Mouse (Mus musculus): ENCODE measurements at regions not wholly inside any gene's neighbourhood (a gene's known extent, or its start where the extent isn't known, plus 50 kb on each side); places are given as distances from the start of the nearest gene placed in this dataset.

GRCm38 (mm10) chr17:80891656-80892055, 52.8 kb upstream of the Tmem178 start:
- POLR2A ChIA-PET: no interaction called here
- CTCF ChIA-PET: no interaction called here

- CTCF ChIA-PET: no interaction called here
- POLR2A ChIA-PET: no interaction called here
Measured at GRCm38 (mm10) chr17:80889095-80889494, 55.3 kb upstream of the Tmem178 start.

- CTCF ChIA-PET: interaction anchor here in 2 of 4 experiments (0.6 to 0.7 kb wide), 2 partner anchors 170 to 402 kb away, joined by 3 read pairs; no protein-coding TSS in a partner anchor
- POLR2A ChIA-PET: no interaction called here
Measured at GRCm38 (mm10) chr17:80887749-80888119, 56.7 kb upstream of the Tmem178 start.

GRCm38 (mm10) chr17:80887021-80887748, 57.2 kb upstream of the Tmem178 start:
- CTCF ChIA-PET: interaction anchor here in 2 of 4 experiments (0.6 to 0.7 kb wide), 2 partner anchors 169 to 403 kb away, joined by 3 read pairs; no protein-coding TSS in a partner anchor

GRCm38 (mm10) chr17:80886211-80886701, 58.2 kb upstream of the Tmem178 start:
- POLR2A ChIA-PET: interaction anchor here in 1 of 4 experiments (1.6 kb wide), 1 partner anchor 10 kb away, joined by 4 read pairs; no protein-coding TSS in a partner anchor

More at GRCm38 (mm10) chr17:80887021-80887748, 57.2 kb upstream of the Tmem178 start:
- POLR2A ChIA-PET: no interaction called here

GRCm38 (mm10) chr17:80885706-80886105, 58.7 kb upstream of the Tmem178 start:
- ChIA-PET CTCF (no interaction called here), POLR2A (interaction anchor here in 1 of 4 experiments (1.1 to 1.6 kb wide), 3 partner anchors 10 to 100 kb away, joined by 3 to 4 read pairs (median 3); no protein-coding TSS in a partner anchor)

More at GRCm38 (mm10) chr17:80886211-80886701, 58.2 kb upstream of the Tmem178 start:
- CTCF ChIA-PET: no interaction called here

- POLR2A ChIA-PET: interaction anchor here in 1 of 4 experiments (1.1 to 1.6 kb wide), 3 partner anchors 9 to 99 kb away, joined by 3 to 4 read pairs (median 3); no protein-coding TSS in a partner anchor
- CTCF ChIA-PET: interaction anchor here in 1 of 4 experiments (0.6 kb wide), 1 partner anchor 989 kb away, joined by 4 read pairs; the partner anchor contains the start of gene Atl2
Measured at GRCm38 (mm10) chr17:80884886-80885285, 59.5 kb upstream of the Tmem178 start.

- ChIA-PET POLR2A (no interaction called here), CTCF (interaction anchor here in 1 of 4 experiments (0.5 kb wide), 1 partner anchor 221 kb away, joined by 3 read pairs; no protein-coding TSS in a partner anchor)
Measured at GRCm38 (mm10) chr17:80882476-80882875, 62.0 kb upstream of the Tmem178 start.

- ChIA-PET CTCF (no interaction called here), POLR2A (no interaction called here)
Measured at GRCm38 (mm10) chr17:80880325-80880724, 64.1 kb upstream of the Tmem178 start.

- ChIA-PET CTCF (interaction anchor here in 3 of 4 experiments (0.5 to 0.7 kb wide), 4 partner anchors 105 to 218 kb away, joined by 3 to 4 read pairs (median 3); no protein-coding TSS in a partner anchor), POLR2A (interaction anchor here in 1 of 4 experiments (0.9 to 1.1 kb wide), 2 partner anchors 10 to 77 kb away, joined by 3 to 4 read pairs; no protein-coding TSS in a partner anchor)
Measured at GRCm38 (mm10) chr17:80875352-80876044, 68.9 kb upstream of the Tmem178 start.

GRCm38 (mm10) chr17:80870965-80871364, 73.5 kb upstream of the Tmem178 start:
- POLR2A ChIA-PET: interaction anchor here in 1 of 4 experiments (0.9 to 1.2 kb wide), 2 partner anchors 14 to 318 kb away, joined by 3 to 4 read pairs; no protein-coding TSS in a partner anchor

GRCm38 (mm10) chr17:80862338-80862737, 82.1 kb upstream of the Tmem178 start:
- ChIA-PET CTCF (no interaction called here), POLR2A (no interaction called here)

More at GRCm38 (mm10) chr17:80870965-80871364, 73.5 kb upstream of the Tmem178 start:
- CTCF ChIA-PET: no interaction called here

GRCm38 (mm10) chr17:80846996-80847810, 97.2 kb upstream of the Tmem178 start:
- POLR2A ChIA-PET: interaction anchor here in 3 of 4 experiments (0.6 to 1.0 kb wide), 5 partner anchors 44 to 245 kb away, joined by 3 to 6 read pairs (median 4); no protein-coding TSS in a partner anchor

GRCm38 (mm10) chr17:80845349-80845748, 99.1 kb upstream of the Tmem178 start:
- ChIA-PET POLR2A (no interaction called here), CTCF (no interaction called here)

More at GRCm38 (mm10) chr17:80846996-80847810, 97.2 kb upstream of the Tmem178 start:
- CTCF ChIA-PET: interaction anchor here in 3 of 4 experiments (0.6 to 0.7 kb wide), 7 partner anchors 64 to 227 kb away, joined by 3 to 11 read pairs (median 3); no protein-coding TSS in a partner anchor

- CTCF ChIA-PET: no interaction called here
- POLR2A ChIA-PET: no interaction called here
Measured at GRCm38 (mm10) chr17:80841903-80842302, 102.5 kb upstream of the Tmem178 start.

- ChIA-PET POLR2A (interaction anchor here in 1 of 4 experiments (1.1 kb wide), 1 partner anchor 372 kb away, joined by 3 read pairs; no protein-coding TSS in a partner anchor), CTCF (no interaction called here)
Measured at GRCm38 (mm10) chr17:80840896-80841295, 103.5 kb upstream of the Tmem178 start.

- ChIA-PET CTCF (no interaction called here), POLR2A (interaction anchor here in 1 of 4 experiments (1.1 to 1.2 kb wide), 2 partner anchors 10 to 372 kb away, joined by 3 read pairs; no protein-coding TSS in a partner anchor)
Measured at GRCm38 (mm10) chr17:80840452-80840851, 104.0 kb upstream of the Tmem178 start.

GRCm38 (mm10) chr17:80834701-80835100, 106.4 kb upstream of the Map4k3 start:
- POLR2A ChIA-PET: interaction anchor here in 2 of 4 experiments (0.8 to 2.6 kb wide), 2 partner anchors 10 to 89 kb away, joined by 5 to 7 read pairs; no protein-coding TSS in a partner anchor
- CTCF ChIA-PET: interaction anchor here in 2 of 4 experiments (0.7 to 1.1 kb wide), 2 partner anchors 9 to 64 kb away, joined by 3 to 5 read pairs; no protein-coding TSS in a partner anchor

Measured in embryonic stem cell, embryonic (primary cell).